Comparison of ENCODE assay signal across 8 mouse cellular contexts in genomic region chr11:102315690-102316571, GRCm38 (mm10). TPM values are rescaled to one million over a fixed set of nuclear protein-coding genes. Genes with fewer than 3 reads are reported as not detected.
A peak's percentile ranks its signal among the peaks of the same experiment; 100 is the strongest.
DNase-seq lines count a peak whose midpoint lies in the region.

No protein-coding gene starts in this region.

- peaks cover 40% of the 10 kb centered on the region for H3K36me3 ChIP-seq in heart, embryonic 10.5 days
- H3K36me3 ChIP-seq in macrophage (ENCODE audit: inconsistent target) = peaks cover 28% of the 10 kb centered on the region; the same call in 1 of the 2 replicates

- no peaks in the 10 kb centered on the region for H3K9me3 ChIP-seq in heart, embryonic 10.5 days

- intact Hi-C loops in heart, postnatal 14 days (cut with DNase I) = loop anchor here (10.0 kb wide), 1 partner anchor 239 kb away; the partner anchor contains the start of gene Gpatch8

- peaks cover 35% of the 10 kb centered on the region for H3K4me1 ChIP-seq in heart, embryonic 10.5 days

- peak overlapping the region; percentile 99 for H3K4me3 ChIP-seq in heart, embryonic 10.5 days
- H3K4me3 ChIP-seq in macrophage (ENCODE audit: inconsistent target) = peak overlapping the region; percentile 37

- DNase-seq in heart, embryonic 10.5 days (ENCODE audit: low spot score) = no peak
- no peak for DNase-seq in heart, adult 9 months (ENCODE audit: low spot score in 2 of 2)
- peak; percentile 17 for DNase-seq in thymus, postnatal 14 days
- no peak for DNase-seq in thymus, postnatal 0 days (ENCODE audit: low spot score)
- peak; percentile 30 to 38 for DNase-seq in heart, postnatal 14 days
- DNase-seq in gastrocnemius, adult 8-10 months (ENCODE audit: low spot score in 2 of 2) = no peak
- DNase-seq in right cerebral cortex, postnatal 4 days = no peak

- peaks cover 19% of the 10 kb centered on the region for H3K79me2 ChIP-seq in macrophage (ENCODE audit: inconsistent target)

- H3K27me3 ChIP-seq in heart, embryonic 10.5 days (ENCODE audit: insufficient read depth, poor library complexity, severe bottlenecking) = no peaks in the 10 kb centered on the region; the same call in 1 of the 2 replicates

- 22% methylated on average over 14 of the region's 14 CpGs for WGBS in heart, embryonic 10.5 days
- 20% methylated on average over 14 of the region's 14 CpGs for WGBS in macrophage (ENCODE audit: missing documents)

- peak overlapping the region; percentile 100 for H3K27ac ChIP-seq in heart, embryonic 10.5 days
- peak overlapping the region; percentile 36 for H3K27ac ChIP-seq in macrophage

RNA-seq across cellular contexts. Expression of gene Ubtf, which starts 3.6 kb away (rescaled TPM):
- polyA plus RNA-seq in heart, embryonic 10.5 days (2016; fragmentation: Nextera tagmentation; extraction: Ambion mirVana) = 60.4 and 75.4 TPM in 2 replicates
- polyA plus RNA-seq in thymus, postnatal 0 days (2015; fragmentation: Nextera tagmentation; extraction: Ambion mirVana) = 95.2 and 96.8 TPM in 2 replicates
- 10 to 100 TPM; 60.1 to 69.7 TPM for total RNA-seq in heart, postnatal 14 days (2021)
- total RNA-seq in macrophage (2018; cell fraction: chromatin; rRNA removed) = 100 to 1,000 TPM in 17 of 26 experiments, 10 to 100 TPM in 9; 61.9 to 319 (median 115) TPM
- total RNA-seq in macrophage (2018; cell fraction: cytosol; rRNA removed) = 10 to 100 TPM; 34.6 to 66.8 (median 49.1) TPM
- total RNA-seq in macrophage (2018; cell fraction: nucleus; rRNA removed) = 100 to 1,000 TPM in 1 of 26 experiments, 10 to 100 TPM in 25; 46.9 to 110 (median 73.5) TPM
- polyA plus RNA-seq in macrophage (2018) = 44.6 to 66.0 TPM (median 62.1 TPM) in 3 replicates
- total RNA-seq in gastrocnemius, adult 8-10 months (2022) = 10 to 100 TPM; 31.5 to 41.6 (median 38.2) TPM

RNA-seq across cellular contexts. Expression of gene Atxn7l3, which starts 19.5 kb away (rescaled TPM):
- polyA plus RNA-seq in heart, embryonic 10.5 days (2016; fragmentation: Nextera tagmentation; extraction: Ambion mirVana) = 9.1 and 14.3 TPM in 2 replicates
- 13.1 and 15.4 TPM in 2 replicates for polyA plus RNA-seq in thymus, postnatal 0 days (2015; fragmentation: Nextera tagmentation; extraction: Ambion mirVana)
- total RNA-seq in heart, postnatal 14 days (2021) = 10 to 100 TPM; 26.5 to 29.5 TPM
- 10 to 100 TPM; 14.4 to 80.8 (median 50.6) TPM for total RNA-seq in macrophage (2018; cell fraction: chromatin; rRNA removed)
- 10 to 100 TPM; 26.2 to 49.2 (median 39.8) TPM for total RNA-seq in macrophage (2018; cell fraction: cytosol; rRNA removed)
- 10 to 100 TPM; 27.4 to 81.9 (median 56.8) TPM for total RNA-seq in macrophage (2018; cell fraction: nucleus; rRNA removed)
- polyA plus RNA-seq in macrophage (2018) = 14.9 to 36.0 TPM (median 29.4 TPM) in 3 replicates
- total RNA-seq in gastrocnemius, adult 8-10 months (2022) = 10 to 100 TPM in 3 of 4 experiments, 1 to 10 TPM in 1; 9.3 to 14.5 (median 11.1) TPM

RNA-seq across cellular contexts. Expression of gene Tmub2, which starts 31.2 kb away (rescaled TPM):
- polyA plus RNA-seq in heart, embryonic 10.5 days (2016; fragmentation: Nextera tagmentation; extraction: Ambion mirVana) = 40.1 and 41.8 TPM in 2 replicates
- 41.1 and 45.1 TPM in 2 replicates for polyA plus RNA-seq in thymus, postnatal 0 days (2015; fragmentation: Nextera tagmentation; extraction: Ambion mirVana)
- total RNA-seq in heart, postnatal 14 days (2021) = 10 to 100 TPM; 26.6 TPM
- total RNA-seq in macrophage (2018; cell fraction: chromatin; rRNA removed) = 10 to 100 TPM in 25 of 26 experiments, 1 to 10 TPM in 1; 6.5 to 31.2 (median 20.5) TPM
- 10 to 100 TPM; 30.1 to 49.7 (median 43.3) TPM for total RNA-seq in macrophage (2018; cell fraction: cytosol; rRNA removed)
- total RNA-seq in macrophage (2018; cell fraction: nucleus; rRNA removed) = 10 to 100 TPM; 18.7 to 61.6 (median 41.7) TPM
- polyA plus RNA-seq in macrophage (2018) = 30.1 to 47.5 TPM (median 30.9 TPM) in 3 replicates
- 10 to 100 TPM; 14.7 to 15.8 (median 15.0) TPM for total RNA-seq in gastrocnemius, adult 8-10 months (2022)

RNA-seq across cellular contexts. Expression of gene Asb16, which starts 47.4 kb away (rescaled TPM):
- 0.06 and 0.08 TPM in 2 replicates for polyA plus RNA-seq in heart, embryonic 10.5 days (2016; fragmentation: Nextera tagmentation; extraction: Ambion mirVana)
- 0.07 TPM in 1 of 2 replicates, not detected in the other for polyA plus RNA-seq in thymus, postnatal 0 days (2015; fragmentation: Nextera tagmentation; extraction: Ambion mirVana)
- under 1 TPM; 0.61 to 0.62 TPM for total RNA-seq in heart, postnatal 14 days (2021)
- total RNA-seq in macrophage (2018; cell fraction: chromatin; rRNA removed) = not detected
- under 1 TPM in 2 of 26 experiments, not detected in 24; 0.04 to 0.09 TPM for total RNA-seq in macrophage (2018; cell fraction: cytosol; rRNA removed)
- not detected for total RNA-seq in macrophage (2018; cell fraction: nucleus; rRNA removed)
- polyA plus RNA-seq in macrophage (2018) = not detected in 3 replicates
- 10 to 100 TPM; 92.5 to 99.3 (median 93.6) TPM for total RNA-seq in gastrocnemius, adult 8-10 months (2022)

RNA-seq across cellular contexts. Expression of gene Slc4a1, which starts 50.1 kb away (rescaled TPM):
- polyA plus RNA-seq in heart, embryonic 10.5 days (2016; fragmentation: Nextera tagmentation; extraction: Ambion mirVana) = 88.9 and 128 TPM in 2 replicates
- polyA plus RNA-seq in thymus, postnatal 0 days (2015; fragmentation: Nextera tagmentation; extraction: Ambion mirVana) = 0.48 and 0.53 TPM in 2 replicates
- 10 to 100 TPM; 22.7 to 23.0 TPM for total RNA-seq in heart, postnatal 14 days (2021)
- not detected for total RNA-seq in macrophage (2018; cell fraction: chromatin; rRNA removed)
- not detected for total RNA-seq in macrophage (2018; cell fraction: cytosol; rRNA removed)
- total RNA-seq in macrophage (2018; cell fraction: nucleus; rRNA removed) = not detected
- not detected in 3 replicates for polyA plus RNA-seq in macrophage (2018)
- total RNA-seq in gastrocnemius, adult 8-10 months (2022) = 1 to 10 TPM in 1 of 4 experiments, not detected in 3; 1.0 TPM

Comparison
In these comparisons a context has a peak if more than half of its experiments do, and no peak if none do; other contexts are left out.
1. DNase-seq: peak in thymus, postnatal 14 days (single experiment) and heart, postnatal 14 days (2 of 2); none in heart, embryonic 10.5 days (single experiment), heart, adult 9 months (0 of 2), thymus, postnatal 0 days (single experiment), gastrocnemius, adult 8-10 months (0 of 2) and right cerebral cortex, postnatal 4 days (single experiment).